Mouse (Mus musculus) midbrain, embryonic 12.5 days (tissue): ENCODE data around the gene Ttc23. TPM values are rescaled to one million over a fixed set of nuclear protein-coding genes. Genes with fewer than 3 reads are reported as not detected.
A peak's percentile ranks its signal among the peaks of the same experiment; 100 is the strongest.

Experiments
- ATAC-seq: fragments of 200-750 bp; cut with Nextera tagmentation; 2 replicates; pipeline ENCODE4 v1.8.0; 2017; ENCODE audit warnings: low read depth, moderate TSS enrichment, moderate library complexity; ENCODE audit not compliant: low FRiP score
- H3K27ac ChIP-seq: fragments of 300-500 bp; sonication (generic); replicated peaks from 2 replicates; pipeline ENCODE4 v1.5.1; 2016; ENCODE audit warnings: mild to moderate bottlenecking
- H3K27me3 ChIP-seq: fragments of 300-500 bp; sonication (generic); 2 replicates; pipeline ENCODE4 v1.6.1; 2016; ENCODE audit warnings: mild to moderate bottlenecking
- H3K36me3 ChIP-seq: fragments of 300-500 bp; sonication (generic); 2 replicates; pipeline ENCODE4 v1.6.1; 2016
- H3K4me1 ChIP-seq: fragments of 300-500 bp; sonication (generic); 2 replicates; pipeline ENCODE4 v1.6.1; 2016
- H3K4me2 ChIP-seq: fragments of 300-500 bp; sonication (generic); replicated peaks from 2 replicates; pipeline ENCODE4 v1.6.1; 2016; ENCODE audit warnings: mild to moderate bottlenecking, moderate library complexity
- H3K4me3 ChIP-seq: fragments of 300-500 bp; sonication (generic); 2 replicates; pipeline ENCODE4 v1.5.1; 2016; ENCODE audit warnings: mild to moderate bottlenecking
- H3K9ac ChIP-seq: fragments of 300-500 bp; sonication (generic); replicated peaks from 2 replicates; pipeline ENCODE4 v1.6.1; 2016; ENCODE audit warnings: mild to moderate bottlenecking, moderate library complexity
- H3K9me3 ChIP-seq: fragments of 300-500 bp; sonication (generic); 2 replicates; pipeline ENCODE4 v1.6.1; 2016; ENCODE audit warnings: mild to moderate bottlenecking
- WGBS: fragments of 180-500 bp; shearing (Covaris S2); methylation state at CpG from one replicate; pipeline ENCODE4 v1.1.7; 2016; 5-methylcytosine and 5-hydroxymethylcytosine counted together
- polyA plus RNA-seq: library from polyadenylated mRNA; unstranded; fragments of >200 nt; fragmentation: Nextera tagmentation; extraction: Ambion mirVana; gene quantifications from 2 replicates; pipeline ENCODE4 v1.2.1, GENCODE M21; 2016

Ttc23 gene
- polyA plus RNA-seq, 1 experiment from 2014 or later = 28.8 TPM

DNA sequence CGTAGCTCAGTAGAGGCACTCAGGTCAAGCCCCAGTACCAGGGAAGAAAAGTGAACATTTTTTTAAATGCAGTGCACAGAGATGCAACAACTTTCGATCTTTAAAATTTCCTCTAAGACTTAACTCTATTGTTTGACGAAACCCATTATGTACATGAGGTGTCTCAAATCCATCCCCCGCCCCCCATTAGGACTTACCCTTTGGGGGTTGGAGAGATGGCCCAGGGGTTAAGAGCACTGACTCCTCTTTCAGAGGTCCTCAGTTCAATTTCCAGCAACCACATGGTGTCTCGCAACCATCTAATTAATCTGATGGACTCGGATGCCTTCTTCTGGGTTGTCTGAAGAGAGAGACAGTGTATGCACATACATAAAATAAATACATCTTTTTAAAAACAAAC, 1.1 kb upstream of the Ttc23 start:
- Histone ChIP-seq H3K27me3 (no peaks in the 10 kb centered on the region), H3K9me3 (no peaks in the 10 kb centered on the region)
- 4% methylated on average over 6 of the region's 6 CpGs for WGBS

DNA sequence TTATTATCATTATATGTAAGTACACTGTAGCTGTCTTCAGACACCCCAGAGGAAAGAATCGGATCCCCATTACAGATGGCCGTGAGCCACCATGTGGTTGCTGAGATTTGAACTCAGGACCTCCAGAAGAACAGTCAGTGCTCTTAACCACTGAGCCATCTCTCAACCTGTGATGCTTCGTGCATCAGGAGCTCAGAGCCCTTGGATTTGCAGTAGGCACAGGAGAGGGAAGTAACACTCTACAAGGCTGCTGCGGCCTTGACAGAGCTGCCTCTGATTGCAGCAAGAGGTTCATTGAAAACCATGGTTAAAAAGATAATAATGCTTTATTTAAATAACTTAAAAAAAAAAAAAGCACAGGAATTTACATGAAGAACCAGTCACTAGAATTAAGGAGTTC, 1.2 kb downstream of the Ttc23 start:
- peak overlapping the region; percentile 48 for H3K4me2 ChIP-seq
- H3K4me3 ChIP-seq = peak overlapping the region; percentile 53
- peaks cover 32% of the 10 kb centered on the region for H3K4me1 ChIP-seq
- no peak for ATAC-seq
- no peaks in the 10 kb centered on the region for H3K27me3 ChIP-seq
- no peaks in the 10 kb centered on the region for H3K36me3 ChIP-seq
- WGBS = 73% methylated on average over 4 of the region's 4 CpGs
- H3K9ac ChIP-seq = no peak overlapping the region
- no peaks in the 10 kb centered on the region for H3K9me3 ChIP-seq
- no peak overlapping the region for H3K27ac ChIP-seq

More for the DNA sequence above, 1.1 kb upstream of the Ttc23 start:
- H3K36me3 ChIP-seq = no peaks in the 10 kb centered on the region
- H3K4me2 ChIP-seq = peak overlapping the region; percentile 80
- peaks cover 32% of the 10 kb centered on the region for H3K4me1 ChIP-seq
- H3K27ac ChIP-seq = peak overlapping the region; percentile 91
- ATAC-seq = no peak
- H3K4me3 ChIP-seq = peak overlapping the region; percentile 76
- H3K9ac ChIP-seq = peak overlapping the region; percentile 79

DNA sequence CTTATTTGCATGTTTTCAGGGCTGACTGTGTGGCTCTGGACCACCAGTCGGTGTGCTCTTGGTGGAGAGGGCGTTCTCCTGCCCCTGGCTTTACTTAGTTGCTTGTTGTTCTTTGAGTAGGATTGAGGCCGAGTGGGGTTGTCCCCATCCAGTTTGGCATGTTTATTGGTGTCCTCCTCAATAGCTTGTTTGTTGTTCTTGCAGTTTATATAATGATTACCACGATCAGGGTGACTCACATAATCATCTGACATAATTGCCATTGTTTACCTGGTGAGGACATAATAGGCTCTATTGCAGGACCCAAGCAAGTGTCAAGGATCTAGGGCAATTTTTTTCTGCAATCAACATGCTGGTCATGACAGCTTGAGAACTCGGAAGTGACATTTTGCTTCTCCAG, 5.0 kb downstream of the Ttc23 start:
- no peaks in the 10 kb centered on the region for H3K36me3 ChIP-seq
- 86% methylated on average over 5 of the region's 5 CpGs for WGBS
- H3K4me3 ChIP-seq = no peak overlapping the region
- no peak overlapping the region for H3K4me2 ChIP-seq
- H3K27ac ChIP-seq = no peak overlapping the region
- H3K4me1 ChIP-seq = peaks cover 29% of the 10 kb centered on the region
- H3K9me3 ChIP-seq = no peaks in the 10 kb centered on the region
- ATAC-seq = no peak
- H3K9ac ChIP-seq = no peak overlapping the region
- no peaks in the 10 kb centered on the region for H3K27me3 ChIP-seq

DNA sequence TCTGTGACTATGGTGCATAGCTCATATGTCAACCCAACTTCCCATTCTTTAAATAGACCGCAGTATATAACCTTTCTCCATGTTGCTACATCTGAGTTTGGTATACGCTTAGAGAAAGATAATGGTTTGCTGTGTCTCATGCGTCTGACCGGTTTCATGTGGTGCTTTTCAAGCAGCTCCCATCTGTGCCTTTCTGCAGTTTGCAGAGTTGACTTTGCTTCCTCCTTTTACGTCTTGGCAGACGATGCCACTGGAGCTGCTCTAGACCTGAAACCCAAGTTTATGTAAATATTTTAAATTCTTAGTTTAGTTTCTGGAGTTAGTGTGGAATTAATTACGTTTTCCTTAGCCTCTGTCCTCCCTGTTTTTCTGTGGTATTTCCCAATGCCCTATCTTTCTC, 7.5 kb downstream of the Ttc23 start:
- Histone ChIP-seq H3K4me3 (no peak overlapping the region), H3K4me2 (no peak overlapping the region; the same call in 1 of the 2 replicates), H3K9ac (no peak overlapping the region), H3K36me3 (no peaks in the 10 kb centered on the region), H3K9me3 (no peaks in the 10 kb centered on the region), H3K27me3 (no peaks in the 10 kb centered on the region), H3K27ac (0 out of 2 replicates have a peak overlapping the region, but pooled peaks have one; percentile 71), H3K4me1 (peaks cover 16% of the 10 kb centered on the region)
- WGBS = 85% methylated on average over 7 of the region's 7 CpGs
- no peak for ATAC-seq

DNA sequence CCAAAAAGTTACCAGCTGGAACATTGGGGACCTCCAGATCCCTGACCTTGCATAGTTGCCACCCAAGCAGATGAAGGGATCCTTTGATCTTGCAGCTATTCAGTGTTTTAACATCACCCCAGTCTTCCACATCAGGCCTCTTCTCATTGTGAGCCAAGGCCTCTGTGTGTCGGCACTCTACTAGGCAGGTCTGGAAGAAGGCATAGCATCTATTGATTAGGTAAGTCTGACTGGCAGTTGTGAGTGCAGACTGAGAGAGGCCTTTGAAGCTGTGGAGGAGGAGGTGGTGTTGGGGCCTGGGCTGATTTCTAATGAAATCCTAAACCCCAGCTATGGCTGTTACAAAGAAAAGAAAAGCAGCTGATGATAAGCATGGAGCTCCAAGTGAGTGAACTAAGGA, 8.0 kb downstream of the Ttc23 start:
- Histone ChIP-seq H3K4me2 (peak overlapping the region; percentile 40), H3K27ac (peak overlapping the region; percentile 71), H3K4me3 (peak overlapping the region; percentile 21), H3K4me1 (peaks cover 11% of the 10 kb centered on the region), H3K27me3 (no peaks in the 10 kb centered on the region), H3K9ac (0 out of 2 replicates have a peak overlapping the region, but pooled peaks have one; percentile 5), H3K9me3 (no peaks in the 10 kb centered on the region), H3K36me3 (no peaks in the 10 kb centered on the region)
- peak; percentile 86 for ATAC-seq
- 6% methylated on average over 1 of the region's 1 CpGs for WGBS

DNA sequence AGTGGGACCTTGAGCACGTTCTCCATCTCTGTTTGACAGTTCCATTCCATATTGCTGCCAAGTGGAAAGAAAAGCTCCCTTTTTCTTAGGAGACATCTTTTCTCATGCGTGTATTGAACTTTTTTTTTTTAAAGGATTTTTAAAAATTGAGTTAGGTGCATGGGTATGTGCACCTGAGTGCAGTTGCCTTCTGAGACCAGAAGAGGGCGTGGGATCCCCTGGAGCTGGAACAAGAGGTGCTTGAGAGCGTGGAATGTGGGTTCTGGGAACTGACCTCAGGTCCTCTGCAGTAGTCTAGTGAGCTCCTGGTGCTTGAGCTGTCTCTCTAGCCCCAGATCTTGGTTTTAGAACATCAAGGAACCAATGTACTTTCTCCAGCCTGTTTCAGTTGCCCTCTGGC, 10.9 kb downstream of the Ttc23 start:
- 88% methylated on average over 4 of the region's 4 CpGs for WGBS
- H3K4me2 ChIP-seq = no peak overlapping the region

DNA sequence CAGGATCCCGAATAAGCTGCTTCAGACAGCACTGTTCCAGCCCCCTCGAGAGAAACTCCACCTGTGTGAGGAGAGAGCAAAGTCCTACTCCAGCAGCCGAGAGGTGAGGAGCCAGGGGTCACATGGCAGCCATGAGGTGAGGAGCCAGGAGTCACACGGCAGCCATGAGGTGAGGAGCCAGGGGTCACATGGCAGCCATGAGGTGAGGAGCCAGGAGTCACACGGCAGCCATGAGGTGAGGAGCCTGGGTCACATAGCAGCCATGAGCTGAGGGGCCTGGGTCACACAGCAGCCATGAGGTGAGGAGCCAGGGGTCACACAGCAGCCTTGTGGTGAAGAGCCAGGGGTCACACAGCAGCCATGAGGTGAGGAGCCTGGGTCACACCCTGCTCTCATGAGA, 15.2 kb downstream of the Ttc23 start:
- Histone ChIP-seq H3K4me2 (no peak overlapping the region), H3K36me3 (peaks cover 19% of the 10 kb centered on the region; the same call in 1 of the 2 replicates), H3K27ac (no peak overlapping the region), H3K9me3 (no peaks in the 10 kb centered on the region), H3K9ac (no peak overlapping the region), H3K4me3 (no peak overlapping the region), H3K27me3 (no peaks in the 10 kb centered on the region), H3K4me1 (0 out of 2 replicates have a peak, but pooled peaks cover 4% of the 10 kb centered on the region)
- WGBS = 92% methylated on average over 5 of the region's 5 CpGs
- ATAC-seq = no peak

More for the DNA sequence above, 10.9 kb downstream of the Ttc23 start:
- H3K36me3 ChIP-seq = peaks cover 8% of the 10 kb centered on the region; the same call in 1 of the 2 replicates
- H3K4me3 ChIP-seq = no peak overlapping the region
- no peak overlapping the region for H3K9ac ChIP-seq
- H3K27me3 ChIP-seq = no peaks in the 10 kb centered on the region
- H3K4me1 ChIP-seq = peaks cover 11% of the 10 kb centered on the region; the same call in 1 of the 2 replicates
- ATAC-seq = no peak
- H3K9me3 ChIP-seq = no peaks in the 10 kb centered on the region
- no peak overlapping the region for H3K27ac ChIP-seq

DNA sequence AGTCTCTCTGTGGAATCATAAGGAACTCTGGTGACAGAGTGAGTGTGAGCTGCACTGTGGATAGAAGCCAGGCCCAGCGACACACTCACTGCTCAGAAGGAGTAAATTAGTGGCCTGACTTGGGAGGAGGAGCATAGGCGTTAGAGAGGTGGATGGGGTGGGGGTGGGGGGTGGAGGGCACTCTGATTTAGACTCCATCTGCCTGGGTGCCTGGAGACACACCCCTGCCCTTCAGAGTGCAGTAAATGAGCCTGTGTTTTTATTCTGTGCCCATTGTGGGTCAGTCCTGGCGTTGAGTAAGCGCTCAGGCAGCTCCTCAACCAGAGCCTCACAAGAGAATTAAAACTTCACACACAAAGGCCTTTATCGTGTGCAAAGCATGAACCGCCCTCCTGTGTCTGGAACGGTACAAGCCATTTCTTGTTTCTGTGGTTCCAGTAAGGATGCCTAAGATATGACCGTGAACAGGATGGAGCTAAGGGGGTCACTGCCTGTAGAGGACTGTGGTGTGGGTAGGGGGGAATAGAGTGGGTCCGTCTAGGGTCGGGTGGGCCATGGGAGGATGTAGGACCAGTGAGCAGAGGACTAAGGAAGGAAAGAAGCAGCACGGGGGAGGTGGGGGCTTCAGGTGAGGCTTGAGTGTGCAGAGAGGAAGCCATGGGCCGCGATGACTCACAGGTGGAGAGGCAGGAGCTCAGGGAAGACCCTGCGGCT, 16.9 kb downstream of the Ttc23 start:
- Histone ChIP-seq H3K4me2 (no peak overlapping the region), H3K4me1 (0 out of 2 replicates have a peak, but pooled peaks cover 4% of the 10 kb centered on the region), H3K27ac (0 out of 2 replicates have a peak overlapping the region, but pooled peaks have one; percentile 15), H3K9ac (no peak overlapping the region), H3K36me3 (peaks cover 32% of the 10 kb centered on the region; the same call in 1 of the 2 replicates), H3K27me3 (no peaks in the 10 kb centered on the region), H3K4me3 (no peak overlapping the region), H3K9me3 (no peaks in the 10 kb centered on the region)
- 84% methylated on average over 14 of the region's 14 CpGs for WGBS
- no peak for ATAC-seq

DNA sequence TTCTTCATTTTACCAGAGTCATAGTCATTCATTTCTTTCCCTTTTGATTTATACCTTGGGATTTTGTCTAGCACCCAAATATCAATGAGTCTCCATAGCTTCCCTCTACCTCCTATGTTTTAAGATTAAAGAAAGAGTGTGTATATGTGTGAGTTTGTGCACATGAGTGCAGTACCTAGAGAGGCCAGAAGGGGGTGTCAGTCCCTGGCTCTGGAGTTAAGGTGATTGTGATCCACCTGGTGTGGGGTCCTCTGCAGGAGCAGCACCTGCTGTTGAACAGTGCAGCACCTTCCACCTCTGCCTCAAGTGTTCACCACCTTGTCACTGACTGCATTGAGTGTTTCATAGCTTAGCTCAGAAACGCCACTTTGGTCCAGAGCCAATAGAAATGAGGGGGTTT, 23.8 kb downstream of the Ttc23 start:
- H3K4me3 ChIP-seq = no peak overlapping the region
- no peak overlapping the region for H3K27ac ChIP-seq
- H3K9me3 ChIP-seq = no peaks in the 10 kb centered on the region
- no peaks in the 10 kb centered on the region for H3K27me3 ChIP-seq
- no peak overlapping the region for H3K4me2 ChIP-seq
- 100% methylated on average over 1 of the region's 1 CpGs for WGBS
- H3K4me1 ChIP-seq = no peaks in the 10 kb centered on the region
- H3K36me3 ChIP-seq = peaks cover 37% of the 10 kb centered on the region
- H3K9ac ChIP-seq = no peak overlapping the region
- no peak for ATAC-seq

DNA sequence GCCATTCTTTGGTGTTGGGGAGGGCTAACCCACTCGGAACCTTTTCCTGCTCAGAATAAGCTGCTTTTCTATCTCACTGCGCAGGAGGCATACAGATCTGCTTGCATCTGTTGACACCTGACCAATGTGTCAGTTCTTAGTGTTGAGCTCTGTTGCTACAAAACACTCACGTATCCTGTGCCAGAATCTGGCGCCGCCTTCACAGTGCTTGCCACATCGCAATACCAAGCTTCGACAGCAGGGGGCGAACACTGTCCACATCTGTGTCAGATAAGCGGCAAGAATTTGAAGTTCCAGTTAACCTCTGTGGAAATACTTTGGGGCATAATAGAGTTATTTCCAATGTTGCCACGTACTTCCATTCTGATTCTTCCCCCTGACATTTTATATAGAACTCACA, 25.4 kb downstream of the Ttc23 start:
- Histone ChIP-seq H3K9ac (no peak overlapping the region), H3K9me3 (no peaks in the 10 kb centered on the region), H3K27me3 (no peaks in the 10 kb centered on the region), H3K36me3 (peaks cover 29% of the 10 kb centered on the region), H3K27ac (no peak overlapping the region), H3K4me1 (no peaks in the 10 kb centered on the region), H3K4me2 (no peak overlapping the region), H3K4me3 (no peak overlapping the region)
- 12% methylated on average over 10 of the region's 10 CpGs for WGBS
- peak; percentile 54 for ATAC-seq

DNA sequence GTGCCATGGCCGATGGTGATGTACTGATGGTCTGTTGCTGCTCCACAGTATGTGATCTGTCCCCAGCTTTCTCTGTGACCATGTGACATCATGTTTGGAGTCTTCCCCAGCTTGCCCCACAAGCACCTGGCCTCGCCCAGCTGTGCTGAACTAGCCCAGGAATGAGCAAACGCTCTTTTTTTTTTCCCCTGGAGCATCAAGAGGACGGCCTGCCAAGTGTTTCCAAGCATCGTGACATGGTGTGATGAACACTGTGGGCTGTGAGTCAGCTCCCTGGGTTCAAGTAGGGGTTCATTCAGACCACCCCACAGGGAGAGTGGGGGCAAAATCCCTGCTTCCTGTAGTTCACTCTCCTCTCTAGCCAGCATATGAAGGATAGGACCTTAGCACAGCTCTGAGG, 26.4 kb downstream of the Ttc23 start:
- WGBS = 87% methylated on average over 5 of the region's 5 CpGs
- Histone ChIP-seq H3K36me3 (peaks cover 19% of the 10 kb centered on the region), H3K4me3 (no peak overlapping the region), H3K9ac (no peak overlapping the region), H3K27me3 (no peaks in the 10 kb centered on the region), H3K9me3 (no peaks in the 10 kb centered on the region), H3K4me2 (no peak overlapping the region), H3K4me1 (no peaks in the 10 kb centered on the region), H3K27ac (no peak overlapping the region)
- ATAC-seq = no peak

DNA sequence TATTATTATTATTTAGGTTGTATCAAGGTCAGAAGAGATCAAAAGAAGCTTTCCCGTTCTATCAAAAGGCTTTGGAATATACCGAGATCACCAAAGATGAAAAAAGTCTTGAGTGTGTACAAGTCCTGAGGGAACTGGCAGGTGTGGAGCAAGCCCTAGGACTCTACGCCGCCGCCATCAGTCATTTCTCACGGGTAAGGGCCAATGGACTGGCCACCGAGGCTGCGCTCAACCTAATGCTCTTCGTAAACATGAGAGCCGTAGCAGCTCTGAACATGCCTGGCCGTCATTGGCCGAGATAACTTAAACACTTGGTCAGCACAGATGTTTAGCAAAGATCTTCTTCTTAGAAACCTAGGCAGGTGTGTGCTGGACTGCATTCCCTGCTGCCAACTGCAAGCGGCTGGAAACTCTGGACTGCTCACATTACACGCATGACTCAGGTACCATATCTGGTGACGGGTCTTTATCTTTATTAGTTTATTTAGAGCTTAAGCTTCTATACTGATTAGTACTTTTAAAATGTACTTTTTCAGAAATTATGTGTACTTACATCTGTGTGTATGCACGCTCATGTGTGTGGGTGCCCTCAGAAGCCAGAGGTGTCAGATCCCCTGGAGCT, 31.8 kb downstream of the Ttc23 start:
- 95% methylated on average over 16 of the region's 16 CpGs for WGBS
- H3K4me1 ChIP-seq = no peaks in the 10 kb centered on the region
- no peak overlapping the region for H3K9ac ChIP-seq
- no peak overlapping the region for H3K27ac ChIP-seq
- H3K9me3 ChIP-seq = no peaks in the 10 kb centered on the region
- no peak overlapping the region for H3K4me3 ChIP-seq
- ATAC-seq = no peak
- no peaks in the 10 kb centered on the region for H3K27me3 ChIP-seq
- no peak overlapping the region for H3K4me2 ChIP-seq
- peaks cover 13% of the 10 kb centered on the region; the same call in 1 of the 2 replicates for H3K36me3 ChIP-seq
